Mouse (Mus musculus): ENCODE measurements around the gene Gabbr1.

- TF ChIP-seq POLR2A (IDR thresholded peaks at IDR 0.05; ENCODE audit: borderline replicate concordance, extremely low read depth, insufficient read depth, insufficient read length, poor library complexity, severe bottlenecking) (no peak), CTCF (IDR thresholded peaks at IDR 0.05; ENCODE audit: borderline replicate concordance, extremely low read depth, insufficient read depth, insufficient read length) (no peak)
Measured at GRCm38 (mm10) chr17:37039127-37039894, 6.5 kb upstream of the Gabbr1 start.

All from brain, embryonic 14.5 days (tissue).